Mouse (Mus musculus): ENCODE measurements around the gene Ube2c. TPM values are rescaled to one million over a fixed set of nuclear protein-coding genes. Genes with fewer than 3 reads are reported as not detected.

The Ube2c gene
- 1 to 10 TPM; 2.5 to 5.2 TPM for total RNA-seq (2021)
- polyA plus RNA-seq (2012; rRNA removed), result 7.1 and 9.1 TPM in 2 replicates
- long read RNA-seq, result 0 reads

GRCm38 (mm10) chr2:164769258-164770037, at the start of gene Ube2c:
Gene Ube2c, plus strand, starts transcription at chr2:164769898.
- DNase-seq, result peak; percentile 99

GRCm38 (mm10) chr2:164723276-164723675, 46.4 kb upstream of the Ube2c start:
- no peak for DNase-seq

GRCm38 (mm10) chr2:164725895-164726619, 43.6 kb upstream of the Ube2c start:
- DNase-seq, result peak; percentile 62

DNA sequence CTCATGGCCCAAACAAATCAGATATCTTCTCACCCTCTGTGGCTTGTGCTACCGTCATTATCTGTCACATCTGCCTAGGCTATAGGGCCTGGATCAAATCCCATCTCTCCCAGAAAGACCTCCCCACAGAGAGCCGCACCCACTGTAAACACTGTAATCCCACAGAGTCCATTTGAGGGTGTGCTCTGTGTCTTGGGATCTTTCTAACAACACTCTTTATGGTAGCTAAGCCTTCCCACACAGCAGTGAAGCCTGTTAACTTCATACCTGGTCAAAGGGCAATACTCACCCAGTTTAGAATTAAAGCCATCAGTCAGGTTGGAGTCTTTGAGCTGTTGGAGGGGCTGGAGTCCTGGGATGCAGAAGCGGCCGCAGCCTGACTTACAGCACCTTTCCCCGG, 38.0 kb upstream of the Ube2c start:
- DNase-seq, result no peak

GRCm38 (mm10) chr2:164733259-164733658, 36.4 kb upstream of the Ube2c start:
- no peak for DNase-seq

DNA sequence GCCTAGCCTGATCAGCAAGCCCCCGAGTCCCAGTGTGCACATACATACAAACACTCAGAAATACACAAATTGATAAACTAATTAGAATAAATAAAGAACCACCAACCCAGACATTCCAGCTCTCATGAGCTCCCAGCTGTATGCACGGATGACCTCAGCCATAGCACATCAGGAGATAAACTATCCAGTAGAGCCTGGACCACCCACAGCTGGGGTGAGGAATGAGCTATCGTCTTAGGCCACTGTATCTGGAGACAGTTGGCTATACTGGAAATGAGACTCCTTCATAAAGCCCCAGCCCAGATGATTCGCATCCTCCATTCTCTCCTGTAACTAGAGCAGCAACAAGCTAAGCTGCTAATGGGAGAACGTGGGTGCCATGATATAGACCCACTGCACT, 34.9 kb upstream of the Ube2c start:
- DNase-seq, result no peak

DNA sequence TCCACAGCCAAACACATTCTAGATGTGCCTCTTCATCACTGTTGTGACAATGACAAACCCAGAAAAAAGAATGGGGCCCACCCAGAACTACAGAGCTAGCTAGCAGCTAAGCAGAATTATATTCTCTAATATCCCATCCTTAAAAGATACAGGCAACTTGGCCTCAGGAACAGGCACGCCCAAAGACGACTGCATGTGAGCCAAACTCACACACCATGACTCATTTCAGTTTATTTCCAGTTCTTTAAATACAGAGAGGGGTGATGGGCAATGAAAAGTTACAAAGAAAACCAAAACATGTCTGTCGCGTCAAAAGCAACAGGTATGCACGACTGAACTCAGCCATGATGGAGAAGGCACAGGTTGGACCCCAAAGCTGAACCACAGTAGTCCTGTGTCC, 34.3 kb upstream of the Ube2c start:
- no peak for DNase-seq

GRCm38 (mm10) chr2:164737377-164738090, 32.2 kb upstream of the Ube2c start:
- DNase-seq, result no peak

DNA sequence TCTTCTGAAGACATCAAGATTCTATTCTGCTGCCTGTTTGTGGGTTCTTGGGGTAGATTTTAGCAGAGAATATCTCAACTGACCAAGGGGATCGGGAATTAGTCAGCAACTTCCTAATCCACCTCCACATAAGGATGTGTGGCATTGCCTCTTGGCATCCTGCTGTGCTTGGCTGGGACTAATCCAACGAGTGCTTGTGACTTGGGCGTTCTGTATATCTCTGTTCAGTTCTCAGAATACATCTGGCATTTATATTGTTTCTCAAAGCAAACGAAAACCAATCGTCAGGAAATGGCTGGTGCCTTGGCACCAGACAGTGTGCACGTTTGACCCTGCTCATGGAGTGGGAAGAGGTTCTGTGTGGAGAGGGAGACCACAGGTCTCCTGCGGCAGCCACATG, 29.8 kb upstream of the Ube2c start:
- no peak for DNase-seq

GRCm38 (mm10) chr2:164744987-164745386, 24.7 kb upstream of the Ube2c start:
- DNase-seq, result no peak

DNA sequence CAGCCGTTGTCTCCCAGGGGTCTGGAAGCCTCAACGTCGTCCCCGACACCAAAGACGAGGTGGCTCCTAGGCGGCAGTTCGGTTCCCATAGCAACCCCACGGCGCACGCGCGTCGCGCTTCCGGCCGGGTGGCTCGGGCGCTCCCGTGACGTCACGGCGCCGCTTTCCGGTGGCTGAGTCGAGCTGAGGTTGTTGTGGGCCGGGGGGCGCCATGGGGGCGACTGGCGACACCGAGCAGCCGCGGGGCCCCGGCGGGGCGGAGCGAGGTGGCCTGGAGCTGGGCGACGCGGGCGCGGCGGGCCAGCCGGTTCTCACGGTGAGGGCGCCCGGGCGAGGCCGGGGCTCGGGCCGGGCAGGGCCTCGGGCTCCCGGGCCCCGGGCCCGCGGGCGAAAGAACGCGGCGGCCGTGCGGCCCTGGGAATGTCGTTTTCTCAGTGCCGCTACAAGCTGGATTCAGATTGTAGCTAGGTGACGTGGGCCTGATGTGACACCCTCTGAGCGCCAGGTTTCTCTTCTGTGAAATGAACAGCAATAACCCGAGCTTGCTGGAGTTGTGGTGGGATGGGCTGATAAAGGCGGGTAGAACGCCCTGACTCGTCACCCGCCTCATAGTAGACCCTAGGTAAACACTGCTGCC, 23.7 kb upstream of the Ube2c start, which contains the start of the genes Wfdc3 and Dnttip1:
TSS of gene Wfdc3 (minus strand) at position 89 of the 637 bp plus-strand sequence.
TSS of gene Dnttip1 (plus strand) at position 141 of the 637 bp plus-strand sequence.
- DNase-seq, result peak; percentile 96

- no peak for DNase-seq
These were observed 23.0 kb upstream of the Ube2c start for GRCm38 (mm10) chr2:164746693-164747092.

- DNase-seq, result no peak
These were observed 21.5 kb upstream of the Ube2c start for GRCm38 (mm10) chr2:164748191-164748590.

- peak; percentile 50 for DNase-seq
These were observed 20.7 kb upstream of the Ube2c start for GRCm38 (mm10) chr2:164748991-164749390.

GRCm38 (mm10) chr2:164752454-164752853, 17.2 kb upstream of the Ube2c start:
- DNase-seq, result peak; percentile 30

DNA sequence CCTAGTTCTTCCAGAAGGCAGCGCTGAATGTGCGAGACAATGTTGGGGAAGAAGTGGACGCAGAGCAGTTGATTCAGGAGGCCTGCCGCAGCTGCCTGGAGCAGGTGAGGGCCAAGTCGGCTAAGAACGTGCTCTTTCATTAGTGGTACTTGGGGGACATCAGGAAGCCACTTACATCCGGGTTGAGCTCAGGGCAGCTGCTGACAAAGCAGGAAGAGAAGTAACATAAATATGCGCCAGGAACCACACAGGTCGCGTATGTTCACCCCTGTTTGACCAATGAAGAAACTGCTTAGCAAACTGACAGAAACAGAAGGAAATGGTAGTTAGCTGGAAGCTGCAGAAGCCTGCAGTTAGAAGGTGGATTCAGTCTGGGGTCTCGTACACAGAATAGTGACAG, 15.6 kb upstream of the Ube2c start:
- DNase-seq, result no peak

GRCm38 (mm10) chr2:164754800-164755199, 14.9 kb upstream of the Ube2c start:
- DNase-seq, result no peak

DNA sequence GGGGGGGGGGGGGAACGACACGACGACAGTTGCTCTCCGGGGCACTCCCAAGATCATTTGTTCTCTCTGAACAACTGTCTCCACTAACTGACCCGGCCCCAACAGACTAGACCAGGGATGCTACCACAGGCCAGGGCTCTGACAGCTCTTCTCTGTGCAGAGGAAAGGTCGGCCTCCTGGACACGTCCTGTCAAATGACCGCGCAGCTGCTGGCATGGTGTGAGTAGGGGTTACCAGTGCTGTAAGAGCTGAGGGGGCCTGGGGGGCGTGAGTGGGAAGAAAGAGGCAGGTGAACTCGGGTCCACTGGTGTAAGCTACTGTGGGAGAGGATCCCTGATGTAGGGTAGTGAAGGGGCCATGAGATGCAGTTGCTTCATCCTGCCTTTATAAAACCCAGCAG, 11.9 kb upstream of the Ube2c start:
- DNase-seq, result no peak

GRCm38 (mm10) chr2:164758692-164759091, 11.0 kb upstream of the Ube2c start:
- no peak for DNase-seq

GRCm38 (mm10) chr2:164760059-164760833, 9.5 kb upstream of the Ube2c start:
- no peak for DNase-seq

DNA sequence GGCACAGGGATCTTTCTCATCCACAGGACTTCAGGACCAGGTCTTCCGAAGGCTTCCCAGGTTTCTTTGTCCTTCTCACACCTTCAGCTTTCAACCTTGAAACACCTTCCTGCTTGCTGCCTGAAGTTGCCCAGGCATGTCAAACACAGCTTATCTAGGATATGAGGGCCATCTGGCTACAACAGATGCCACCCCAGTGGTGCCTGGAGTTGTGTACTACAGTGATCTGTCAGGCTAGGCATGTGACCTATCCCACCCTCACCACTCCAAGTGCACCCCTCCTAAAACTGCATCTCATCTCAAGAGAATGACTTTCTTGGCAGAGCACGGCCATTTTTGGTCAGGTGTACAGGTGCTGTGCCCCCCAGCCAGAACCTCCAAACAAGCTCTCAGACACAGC, 8.2 kb upstream of the Ube2c start:
- DNase-seq, result no peak
